Mouse (Mus musculus) urinary bladder, adult 2 months (tissue): ENCODE data around the gene Tns2. TPM values are rescaled to one million over a fixed set of nuclear protein-coding genes. Genes with fewer than 3 reads are reported as not detected.

Experiments
- DNase-seq: peaks from one replicate; pipeline ENCODE4 v3.0.0; 2022; ENCODE audit warnings: low spot score
- polyA plus RNA-seq: library from polyadenylated mRNA; depleted of rRNA; stranded (reverse); fragments of >200 nt; gene quantifications from 2 replicates; pipeline ENCODE4 v1.2.3, GENCODE M21; 2012

Gene Tns2
- polyA plus RNA-seq, 1 experiment, result 69.2 TPM

- DNase-seq, result no peak
These were observed 8.5 kb upstream of the Tns2 start for GRCm38 (mm10) chr15:102091688-102092087.

- no peak for DNase-seq
These were observed 8.0 kb upstream of the Tns2 start for GRCm38 (mm10) chr15:102092222-102092621.

- no peak for DNase-seq
These were observed 6.1 kb upstream of the Tns2 start for GRCm38 (mm10) chr15:102094157-102094556.

GRCm38 (mm10) chr15:102094988-102095387 lies 5.2 kb upstream of the Tns2 start:
- no peak for DNase-seq

GRCm38 (mm10) chr15:102097147-102097915 lies 2.9 kb upstream of the Tns2 start:
- DNase-seq, result no peak

- no peak for DNase-seq
These were observed 2.1 kb upstream of the Tns2 start for GRCm38 (mm10) chr15:102097991-102098555.

- DNase-seq, result no peak
These were observed 953 bp upstream of the Tns2 start for GRCm38 (mm10) chr15:102099260-102099659.

- DNase-seq, result no peak
These were observed 447 bp upstream of the Tns2 start for GRCm38 (mm10) chr15:102099771-102100160.

GRCm38 (mm10) chr15:102100996-102101671 lies 921 bp downstream of the Tns2 start:
- peak; percentile 36 for DNase-seq

- DNase-seq, result no peak
These were observed 1.7 kb downstream of the Tns2 start for GRCm38 (mm10) chr15:102101672-102102541.

- peak; percentile 40 for DNase-seq
These were observed 2.4 kb downstream of the Tns2 start for GRCm38 (mm10) chr15:102102548-102103121.

- no peak for DNase-seq
These were observed 3.2 kb downstream of the Tns2 start for GRCm38 (mm10) chr15:102103371-102103946.

GRCm38 (mm10) chr15:102103947-102104555 lies 3.8 kb downstream of the Tns2 start:
- DNase-seq, result peak; percentile 39

GRCm38 (mm10) chr15:102105360-102105759 lies 5.1 kb downstream of the Tns2 start:
- DNase-seq, result peak; percentile 48

- DNase-seq, result peak; percentile 30
These were observed 5.8 kb downstream of the Tns2 start for GRCm38 (mm10) chr15:102105764-102106730.

GRCm38 (mm10) chr15:102106754-102107456 lies 6.7 kb downstream of the Tns2 start:
- peak; percentile 34 for DNase-seq

GRCm38 (mm10) chr15:102107689-102108573 lies 7.7 kb downstream of the Tns2 start:
- DNase-seq, result peak; percentile 36
